Mouse (Mus musculus) liver, embryonic 16.5 days (tissue): Measurements from ENCODE around the gene Ahcy. TPM values are rescaled to one million over a fixed set of nuclear protein-coding genes. Genes with fewer than 3 reads are reported as not detected.
"Not testable (repeated sequence)": the region's sequence is repeated elsewhere in the genome, so short reads cannot be mapped to it uniquely, and the experiment has no call there.

Source experiments
- ATAC-seq: fragments of 200-750 bp; cut with Nextera tagmentation; 2 replicates; pipeline ENCODE4 v1.8.0; 2017; ENCODE audit warnings: low read depth, mild to moderate bottlenecking, moderate number of reproducible peaks, moderate library complexity
- H3K27ac ChIP-seq: fragments of 300-500 bp; sonication (generic); 2 replicates; pipeline ENCODE4 v1.5.1; 2014; ENCODE audit warnings: mild to moderate bottlenecking, low read length
- H3K27me3 ChIP-seq: fragments of 300-500 bp; sonication (generic); 2 replicates; pipeline ENCODE4 v1.6.1; 2014; ENCODE audit warnings: low read depth, low read length, mixed read lengths; ENCODE audit not compliant: control insufficient read depth, insufficient read depth
- H3K36me3 ChIP-seq: fragments of 300-500 bp; sonication (generic); 2 replicates; pipeline ENCODE4 v1.6.1; 2014; ENCODE audit warnings: mild to moderate bottlenecking; ENCODE audit not compliant: control insufficient read depth, insufficient read depth
- H3K4me1 ChIP-seq: fragments of 300-500 bp; sonication (generic); 2 replicates; pipeline ENCODE4 v1.6.1; 2014; ENCODE audit warnings: low read depth, low read length, mixed read lengths; ENCODE audit not compliant: control insufficient read depth
- H3K4me2 ChIP-seq: fragments of 300-500 bp; sonication (generic); 2 replicates; pipeline ENCODE4 v1.6.1; 2014; ENCODE audit warnings: low read depth, low read length, mixed read lengths
- H3K4me3 ChIP-seq: fragments of 300-500 bp; sonication (generic); 2 replicates; pipeline ENCODE4 v1.5.1; 2014; ENCODE audit warnings: low read depth, mild to moderate bottlenecking, low read length
- H3K9ac ChIP-seq: fragments of 300-500 bp; sonication (generic); 2 replicates; pipeline ENCODE4 v1.6.1; 2014; ENCODE audit warnings: low read depth, low read length
- H3K9me3 ChIP-seq: fragments of 300-500 bp; sonication (generic); replicated peaks from 2 replicates; pipeline ENCODE4 v1.6.1; 2016; ENCODE audit warnings: low read length; ENCODE audit not compliant: control insufficient read depth
- WGBS: fragments of 180-500 bp; shearing (Covaris S2); extraction: QIAGEN DNeasy Blood & Tissue Kit; methylation state at CpG from one replicate; pipeline ENCODE4 v1.1.7; 2014; ENCODE audit not compliant: insufficient replicate concordance; 5-methylcytosine and 5-hydroxymethylcytosine counted together
- polyA plus RNA-seq: library from polyadenylated mRNA; unstranded; fragments of >200 nt; fragmentation: Nextera tagmentation; extraction: Ambion mirVana; gene quantifications from 2 replicates; pipeline ENCODE4 v1.2.1, GENCODE M21; 2015

The Ahcy gene
- polyA plus RNA-seq, 1 experiment from 2014 or later, result 77.7 TPM

GRCm38 (mm10) chr2:155046803-155047202, 27.5 kb downstream of the Ahcy start:
- Histone ChIP-seq H3K27ac (no peak overlapping the region), H3K4me3 (no peak overlapping the region), H3K4me1 (peaks cover 14% of the 10 kb centered on the region), H3K9me3 (no peaks in the 10 kb centered on the region), H3K4me2 (no peak overlapping the region), H3K9ac (no peak overlapping the region), H3K36me3 (no peaks in the 10 kb centered on the region), H3K27me3 (no peaks in the 10 kb centered on the region)
- 68% methylated on average over 2 of the region's 2 CpGs for WGBS
- ATAC-seq, result no peak

- no peaks in the 10 kb centered on the region for H3K9me3 ChIP-seq
- H3K36me3 ChIP-seq, result no peaks in the 10 kb centered on the region
- no peak overlapping the region for H3K27ac ChIP-seq
- H3K27me3 ChIP-seq, result no peaks in the 10 kb centered on the region
- no peak overlapping the region for H3K4me2 ChIP-seq
- H3K4me1 ChIP-seq, result peaks cover 2% of the 10 kb centered on the region
- no peak overlapping the region for H3K4me3 ChIP-seq
- WGBS, result 60% methylated on average over 3 of the region's 3 CpGs
- no peak for ATAC-seq
- H3K9ac ChIP-seq, result no peak overlapping the region
Observed at GRCm38 (mm10) chr2:155045075-155045474, 29.2 kb downstream of the Ahcy start.

- no peak for ATAC-seq
- no peaks in the 10 kb centered on the region for H3K4me1 ChIP-seq
- H3K36me3 ChIP-seq, result no peaks in the 10 kb centered on the region
- no peaks in the 10 kb centered on the region for H3K9me3 ChIP-seq
- H3K9ac ChIP-seq, result no peak overlapping the region
- no peak overlapping the region for H3K27ac ChIP-seq
- H3K4me2 ChIP-seq, result no peak overlapping the region
- H3K27me3 ChIP-seq, result no peaks in the 10 kb centered on the region
- 58% methylated on average over 3 of the region's 3 CpGs for WGBS
- H3K4me3 ChIP-seq, result no peak overlapping the region
Observed at GRCm38 (mm10) chr2:155044542-155044941, 29.8 kb downstream of the Ahcy start.

- Histone ChIP-seq H3K4me3 (no peak overlapping the region), H3K9ac (no peak overlapping the region), H3K27me3 (no peaks in the 10 kb centered on the region), H3K36me3 (no peaks in the 10 kb centered on the region), H3K4me2 (no peak overlapping the region), H3K4me1 (no peaks in the 10 kb centered on the region), H3K27ac (no peak overlapping the region), H3K9me3 (no peaks in the 10 kb centered on the region)
- WGBS, result 62% methylated on average over 4 of the region's 4 CpGs
- no peak for ATAC-seq
Observed at GRCm38 (mm10) chr2:155039956-155040355, 34.3 kb downstream of the Ahcy start.

- Histone ChIP-seq H3K27ac (no peak overlapping the region), H3K9ac (no peak overlapping the region), H3K27me3 (no peaks in the 10 kb centered on the region), H3K36me3 (no peaks in the 10 kb centered on the region), H3K4me2 (no peak overlapping the region), H3K4me3 (no peak overlapping the region), H3K4me1 (no peaks in the 10 kb centered on the region), H3K9me3 (no peaks in the 10 kb centered on the region)
- ATAC-seq, result no peak
- 36% methylated on average over 19 of the region's 19 CpGs for WGBS
Observed at GRCm38 (mm10) chr2:155032938-155033710, 41.2 kb downstream of the Ahcy start.

- Histone ChIP-seq H3K27me3 (no peaks in the 10 kb centered on the region), H3K4me3 (no peak overlapping the region), H3K9me3 (no peaks in the 10 kb centered on the region), H3K9ac (no peak overlapping the region), H3K27ac (no peak overlapping the region), H3K4me1 (no peaks in the 10 kb centered on the region), H3K4me2 (no peak overlapping the region), H3K36me3 (no peaks in the 10 kb centered on the region)
- no peak for ATAC-seq
- WGBS, result 61% methylated on average over 7 of the region's 7 CpGs
Observed at GRCm38 (mm10) chr2:155030831-155031230, 43.5 kb downstream of the Ahcy start.

GRCm38 (mm10) chr2:155020247-155020826, 54.0 kb downstream of the Ahcy start:
- not testable (repeated sequence) for H3K27ac ChIP-seq, H3K9ac ChIP-seq, H3K9me3 ChIP-seq, H3K27me3 ChIP-seq, H3K4me3 ChIP-seq, ATAC-seq, H3K4me2 ChIP-seq, H3K4me1 ChIP-seq, H3K36me3 ChIP-seq
- WGBS, result 55% methylated on average over 20 of the region's 20 CpGs

- Histone ChIP-seq H3K4me3 (peak overlapping the region; percentile 61), H3K4me1 (no peaks in the 10 kb centered on the region; the same call in none of the 2 replicates), H3K27ac (peak overlapping the region; percentile 69), H3K36me3 (no peaks in the 10 kb centered on the region), H3K27me3 (peaks cover 5% of the 10 kb centered on the region; the same call in 1 of the 2 replicates), H3K9ac (peak overlapping the region; percentile 61), H3K9me3 (no peaks in the 10 kb centered on the region), H3K4me2 (peak overlapping the region; percentile 90)
- WGBS, result under 1% methylated on average over 22 of the region's 22 CpGs
- ATAC-seq, result peak; percentile 65
Observed at GRCm38 (mm10) chr2:155019673-155020072, 54.6 kb downstream of the Ahcy start.
